Mouse (Mus musculus): ENCODE data around the gene Vwa3b. TPM values are rescaled to one million over a fixed set of nuclear protein-coding genes. Genes with fewer than 3 reads are reported as not detected.

Gene Vwa3b
- polyA plus RNA-seq, 1 experiment from 2014 or later: 1.2 TPM

DNA sequence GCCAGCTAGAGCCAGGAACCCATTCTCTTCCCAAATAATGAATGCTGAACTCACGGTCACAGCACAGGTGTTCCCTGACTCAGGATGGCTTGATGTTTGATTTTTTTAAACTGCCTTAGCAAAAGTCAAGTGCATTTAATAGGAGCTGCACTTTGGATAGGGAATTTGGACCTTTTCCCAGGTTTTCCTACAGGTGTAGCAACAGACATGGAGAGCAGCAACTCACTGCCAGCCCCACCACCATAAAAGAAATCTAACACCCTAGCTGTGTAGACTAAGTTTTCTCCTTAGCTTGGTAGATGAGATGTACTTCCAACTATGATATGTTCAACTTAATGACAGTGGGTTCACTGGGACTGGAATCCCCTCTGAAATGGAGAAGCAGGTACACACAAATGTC is 1.0 kb upstream of the Vwa3b start:
- no peaks in the 10 kb centered on the region for H3K9me3 ChIP-seq (ENCODE audit: control insufficient read depth)
- H3K9ac ChIP-seq (ENCODE audit: low read depth, low read length): no peak overlapping the region
- 65% methylated on average over 1 of the region's 1 CpGs for WGBS
- ATAC-seq: no peak
- 0 out of 2 replicates have a peak, but pooled peaks cover 6% of the 10 kb centered on the region for H3K4me1 ChIP-seq (replicated peaks; ENCODE audit: control insufficient read depth, insufficient read depth, low read length)
- H3K4me2 ChIP-seq (replicated peaks; ENCODE audit: low read depth): no peak overlapping the region
- no peaks in the 10 kb centered on the region for H3K27me3 ChIP-seq (replicated peaks; ENCODE audit: control insufficient read depth, insufficient read depth, low read length)
- no peak for TF ChIP-seq CTCF (IDR thresholded peaks at IDR 0.05; ENCODE audit: low read depth)
- no peak overlapping the region for H3K4me3 ChIP-seq (ENCODE audit: low read depth, low read length)
- H3K36me3 ChIP-seq (ENCODE audit: control insufficient read depth, insufficient read depth): no peaks in the 10 kb centered on the region
- no peak overlapping the region for H3K27ac ChIP-seq (ENCODE audit: low read depth, low read length)

DNA sequence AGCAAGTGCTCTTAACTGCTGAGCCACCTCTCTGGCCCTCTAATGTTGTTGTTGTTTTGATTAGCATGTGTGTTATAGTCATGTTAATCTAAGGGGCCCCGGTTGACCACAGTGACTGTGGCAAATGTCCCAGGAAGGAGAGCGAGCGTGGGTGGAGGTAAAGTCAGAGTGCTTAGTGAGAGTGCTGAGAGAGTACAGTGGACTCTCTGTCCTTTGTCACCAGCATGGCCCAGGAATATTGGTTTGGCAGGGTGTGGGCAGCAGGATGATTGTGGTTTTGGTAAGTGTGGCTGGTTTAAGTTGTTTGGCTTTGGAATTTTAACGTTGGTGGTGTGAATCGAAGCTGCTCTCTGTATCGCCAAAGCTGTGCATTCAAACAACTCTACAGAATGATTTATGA is 470 bp downstream of the Vwa3b start:
- 58% methylated on average over 6 of the region's 6 CpGs for WGBS

DNA sequence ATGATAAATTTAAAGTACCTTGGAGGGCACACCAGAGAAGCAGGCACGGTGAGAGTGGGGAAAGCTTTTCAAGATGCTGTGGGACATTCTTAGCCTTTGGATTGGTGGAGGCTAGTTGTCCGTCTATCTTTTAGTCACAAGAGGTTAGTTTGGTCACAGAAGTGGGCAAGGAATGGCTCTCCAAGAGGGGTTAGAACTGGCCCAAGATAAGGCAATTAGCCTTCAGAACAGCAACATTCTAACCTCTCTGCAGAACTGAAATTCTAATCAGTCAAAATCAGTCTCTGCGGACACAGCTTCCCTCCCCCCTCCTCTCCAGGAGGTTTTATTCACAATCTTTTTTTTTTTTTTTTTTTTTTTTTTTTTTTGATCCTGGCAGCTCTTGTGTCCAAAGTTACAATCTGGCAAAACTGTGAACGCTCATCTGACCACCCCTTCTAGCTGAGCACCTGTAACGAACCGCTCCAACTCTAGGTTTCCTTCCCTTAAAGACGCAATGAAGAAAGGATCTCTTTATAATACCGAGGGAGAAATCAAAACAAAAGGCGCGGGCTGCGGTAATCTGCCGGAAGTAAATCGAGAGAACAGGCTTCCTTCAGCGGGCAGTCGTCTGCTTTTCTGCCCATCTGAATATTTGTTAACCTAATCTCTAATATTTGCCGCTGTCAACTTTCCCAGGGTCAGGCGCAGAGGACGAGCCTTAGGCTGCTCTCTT is 2.2 kb downstream of the Vwa3b start:
- no peaks in the 10 kb centered on the region for H3K36me3 ChIP-seq (ENCODE audit: control insufficient read depth, insufficient read depth)
- H3K9me3 ChIP-seq (ENCODE audit: control insufficient read depth): no peaks in the 10 kb centered on the region
- H3K27ac ChIP-seq (ENCODE audit: low read depth, low read length): peak overlapping the region; percentile 70
- 12% methylated on average over 18 of the region's 18 CpGs for WGBS
- 0 out of 2 replicates have a peak, but pooled peaks cover 6% of the 10 kb centered on the region for H3K4me1 ChIP-seq (replicated peaks; ENCODE audit: control insufficient read depth, insufficient read depth, low read length)
- H3K4me2 ChIP-seq (replicated peaks; ENCODE audit: low read depth): peak overlapping the region; percentile 78
- H3K9ac ChIP-seq (ENCODE audit: low read depth, low read length): peak overlapping the region; percentile 34
- peak overlapping the region; percentile 45 for H3K4me3 ChIP-seq (ENCODE audit: low read depth, low read length)
- TF ChIP-seq CTCF (IDR thresholded peaks at IDR 0.05; ENCODE audit: low read depth): no peak
- no peak; the same call in 1 of the 2 replicates for ATAC-seq
- no peaks in the 10 kb centered on the region for H3K27me3 ChIP-seq (replicated peaks; ENCODE audit: control insufficient read depth, insufficient read depth, low read length)

More for the DNA sequence above, 470 bp downstream of the Vwa3b start:
- no peak overlapping the region for H3K27ac ChIP-seq (ENCODE audit: low read depth, low read length)
- H3K4me1 ChIP-seq (replicated peaks; ENCODE audit: control insufficient read depth, insufficient read depth, low read length): 0 out of 2 replicates have a peak, but pooled peaks cover 6% of the 10 kb centered on the region
- no peaks in the 10 kb centered on the region for H3K9me3 ChIP-seq (ENCODE audit: control insufficient read depth)
- H3K4me3 ChIP-seq (ENCODE audit: low read depth, low read length): no peak overlapping the region
- no peak for ATAC-seq
- no peak overlapping the region for H3K4me2 ChIP-seq (replicated peaks; ENCODE audit: low read depth)
- no peaks in the 10 kb centered on the region for H3K27me3 ChIP-seq (replicated peaks; ENCODE audit: control insufficient read depth, insufficient read depth, low read length)
- TF ChIP-seq CTCF (IDR thresholded peaks at IDR 0.05; ENCODE audit: low read depth): no peak
- H3K36me3 ChIP-seq (ENCODE audit: control insufficient read depth, insufficient read depth): no peaks in the 10 kb centered on the region
- no peak overlapping the region for H3K9ac ChIP-seq (ENCODE audit: low read depth, low read length)

DNA sequence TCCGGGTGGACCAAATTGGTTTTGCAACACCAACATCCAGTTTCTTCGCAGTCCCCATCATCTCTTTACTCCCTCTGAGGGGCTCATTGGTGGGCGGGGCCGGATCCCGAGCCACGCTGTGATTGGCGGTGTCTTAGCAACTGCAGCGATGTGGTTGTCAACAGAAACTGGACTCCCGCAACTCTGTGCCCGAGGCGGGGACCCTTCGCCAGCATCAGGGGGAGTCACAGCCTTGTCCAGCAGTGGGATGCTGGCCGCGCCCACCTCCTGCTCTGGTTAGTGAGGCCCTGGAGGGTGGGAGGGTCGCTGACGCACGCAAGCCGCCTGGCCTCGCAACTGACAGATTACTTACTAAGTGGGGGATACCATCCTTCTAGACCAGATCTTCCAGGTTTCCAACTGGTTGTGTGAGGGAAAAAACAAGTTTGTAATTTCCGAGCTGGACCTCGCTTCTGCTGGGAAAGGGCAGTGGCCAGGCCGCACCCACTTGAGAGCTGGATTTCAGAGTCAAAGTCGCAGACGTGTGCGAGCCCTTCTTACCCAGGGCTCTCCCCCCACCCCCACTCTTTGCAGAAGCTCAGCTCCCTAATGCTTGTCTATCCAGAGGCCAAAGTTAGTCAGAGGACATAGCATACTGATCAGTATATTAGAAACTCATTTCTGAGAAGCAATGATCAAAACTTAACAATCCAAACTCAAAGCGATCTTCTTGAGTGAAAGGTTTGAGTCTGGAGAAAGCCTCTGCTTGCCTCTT is 2.9 kb downstream of the Vwa3b start:
- H3K27ac ChIP-seq (ENCODE audit: low read depth, low read length): peak overlapping the region; percentile 70
- H3K4me1 ChIP-seq (replicated peaks; ENCODE audit: control insufficient read depth, insufficient read depth, low read length): 0 out of 2 replicates have a peak, but pooled peaks cover 6% of the 10 kb centered on the region
- H3K27me3 ChIP-seq (replicated peaks; ENCODE audit: control insufficient read depth, insufficient read depth, low read length): no peaks in the 10 kb centered on the region
- 2% methylated on average over 26 of the region's 26 CpGs for WGBS
- no peak for TF ChIP-seq CTCF (IDR thresholded peaks at IDR 0.05; ENCODE audit: low read depth)
- peak overlapping the region; percentile 45 for H3K4me3 ChIP-seq (ENCODE audit: low read depth, low read length)
- peak; percentile 61 for ATAC-seq
- H3K36me3 ChIP-seq (ENCODE audit: control insufficient read depth, insufficient read depth): no peaks in the 10 kb centered on the region
- peak overlapping the region; percentile 34 for H3K9ac ChIP-seq (ENCODE audit: low read depth, low read length)
- no peaks in the 10 kb centered on the region for H3K9me3 ChIP-seq (ENCODE audit: control insufficient read depth)
- peak overlapping the region; percentile 78 for H3K4me2 ChIP-seq (replicated peaks; ENCODE audit: low read depth)

DNA sequence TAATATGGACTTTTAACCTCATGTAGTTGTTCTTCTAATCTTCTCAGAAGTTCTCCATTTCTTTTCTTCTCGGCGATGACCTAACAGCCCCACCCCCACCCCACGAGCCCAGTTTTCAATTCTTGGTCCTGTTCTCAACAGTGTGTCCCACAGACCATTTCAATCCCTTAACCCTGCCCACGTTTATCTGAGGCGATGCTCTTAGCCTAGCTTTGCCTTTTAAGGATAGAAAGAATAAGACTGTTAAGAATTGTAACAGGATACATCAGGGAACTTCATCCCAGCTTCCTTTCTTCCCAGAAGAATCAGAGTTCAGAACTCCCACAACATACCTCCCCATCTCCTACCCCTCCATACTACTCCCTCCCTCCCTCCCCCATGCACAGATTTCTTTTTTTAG is 3.5 kb downstream of the Vwa3b start:
- TF ChIP-seq CTCF (IDR thresholded peaks at IDR 0.05; ENCODE audit: low read depth): no peak
- H3K4me2 ChIP-seq (replicated peaks; ENCODE audit: low read depth): peak overlapping the region; percentile 78; the same call in 1 of the 2 replicates
- 31% methylated on average over 5 of the region's 5 CpGs for WGBS
- H3K36me3 ChIP-seq (ENCODE audit: control insufficient read depth, insufficient read depth): no peaks in the 10 kb centered on the region
- 0 out of 2 replicates have a peak, but pooled peaks cover 6% of the 10 kb centered on the region for H3K4me1 ChIP-seq (replicated peaks; ENCODE audit: control insufficient read depth, insufficient read depth, low read length)
- H3K27ac ChIP-seq (ENCODE audit: low read depth, low read length): peak overlapping the region; percentile 70
- no peak overlapping the region for H3K4me3 ChIP-seq (ENCODE audit: low read depth, low read length)
- no peak for ATAC-seq
- H3K27me3 ChIP-seq (replicated peaks; ENCODE audit: control insufficient read depth, insufficient read depth, low read length): no peaks in the 10 kb centered on the region
- H3K9ac ChIP-seq (ENCODE audit: low read depth, low read length): no peak overlapping the region
- H3K9me3 ChIP-seq (ENCODE audit: control insufficient read depth): no peaks in the 10 kb centered on the region

DNA sequence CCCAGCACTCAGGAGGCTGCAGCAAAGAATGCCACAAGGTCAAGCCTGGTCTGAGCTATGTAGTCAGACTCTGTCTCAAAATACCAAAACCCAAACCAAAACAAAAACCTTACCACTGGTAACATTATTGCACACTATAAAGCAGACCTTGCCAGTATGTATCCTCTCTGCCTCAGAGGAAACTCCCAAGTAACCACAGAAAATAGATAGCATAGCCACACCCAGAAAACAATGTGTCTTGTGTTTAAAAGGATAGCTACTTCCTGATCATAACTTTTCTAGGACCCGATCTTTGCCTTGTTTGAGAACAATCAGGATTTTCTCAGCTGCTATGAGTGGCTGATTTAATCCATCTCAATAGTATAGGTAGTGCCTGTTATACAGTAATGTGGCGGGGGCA is 4.3 kb downstream of the Vwa3b start:
- Histone ChIP-seq H3K27ac (ENCODE audit: low read depth, low read length) (no peak overlapping the region), H3K27me3 (replicated peaks; ENCODE audit: control insufficient read depth, insufficient read depth, low read length) (no peaks in the 10 kb centered on the region), H3K4me1 (replicated peaks; ENCODE audit: control insufficient read depth, insufficient read depth, low read length) (0 out of 2 replicates have a peak, but pooled peaks cover 6% of the 10 kb centered on the region), H3K4me2 (replicated peaks; ENCODE audit: low read depth) (no peak overlapping the region), H3K4me3 (ENCODE audit: low read depth, low read length) (no peak overlapping the region), H3K9me3 (ENCODE audit: control insufficient read depth) (no peaks in the 10 kb centered on the region), H3K36me3 (ENCODE audit: control insufficient read depth, insufficient read depth) (no peaks in the 10 kb centered on the region), H3K9ac (ENCODE audit: low read depth, low read length) (no peak overlapping the region)
- peak; percentile 38; the same call in 1 of the 2 replicates for ATAC-seq
- 40% methylated on average over 2 of the region's 2 CpGs for WGBS
- TF ChIP-seq CTCF (IDR thresholded peaks at IDR 0.05; ENCODE audit: low read depth): no peak

All from intestine, postnatal 0 days (tissue).